Mouse (Mus musculus) gastrocnemius, adult 8-10 months (tissue): Measurements from ENCODE around the gene Rps6kb2. TPM values are rescaled to one million over a fixed set of nuclear protein-coding genes. Genes with fewer than 3 reads are reported as not detected.
"Not testable (repeated sequence)": the region's sequence is repeated elsewhere in the genome, so short reads cannot be mapped to it uniquely, and the experiment has no call there.

ENCODE experiments used
- DNase-seq, 2 experiments: peaks; one replicate each; pipeline ENCODE4 v3.0.0; 2022; ENCODE audit warnings: low spot score in 2 of 2
- total RNA-seq, 4 experiments: library from RNA; stranded (reverse); gene quantifications; 2 replicates each; pipeline ENCODE4 v1.2.4; 2022

Gene Rps6kb2
- total RNA-seq, 4 experiments from 2014 or later: 18.6 to 28.4 (median 25.7) TPM

DNA sequence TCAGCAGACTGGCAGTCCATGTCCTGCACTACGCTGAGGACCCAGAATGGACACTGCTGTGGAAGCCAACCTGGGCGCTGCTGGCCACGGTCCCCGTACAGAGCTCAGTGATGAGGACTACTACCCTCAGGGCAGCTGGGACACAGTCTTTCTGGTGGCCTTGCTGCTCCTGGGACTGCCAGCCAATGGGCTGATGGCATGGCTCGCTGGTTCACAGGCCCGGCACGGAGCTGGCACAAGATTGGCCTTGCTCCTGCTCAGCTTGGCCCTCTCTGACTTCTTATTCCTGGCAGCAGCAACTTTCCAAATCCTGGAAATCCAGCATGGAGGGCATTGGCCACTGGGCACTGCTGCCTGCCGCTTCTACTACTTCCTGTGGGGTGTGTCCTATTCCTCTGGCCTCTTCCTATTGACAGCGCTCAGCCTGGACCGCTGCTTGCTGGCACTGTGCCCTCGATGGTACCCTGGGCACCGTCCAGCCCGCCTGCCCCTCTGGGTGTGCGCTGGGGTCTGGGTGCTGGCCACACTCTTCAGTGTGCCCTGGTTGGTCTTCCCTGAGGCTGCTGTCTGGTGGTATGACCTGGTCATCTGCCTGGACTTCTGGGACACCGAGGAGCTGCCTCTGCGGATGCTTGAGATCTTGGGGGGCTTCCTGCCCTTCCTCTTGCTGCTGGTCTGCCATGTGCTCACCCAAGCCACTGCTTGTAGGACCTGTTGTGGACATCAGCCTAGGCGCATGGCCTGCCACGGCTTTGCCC is 20.6 kb downstream of the Rps6kb2 start:
- DNase-seq: no peak

DNA sequence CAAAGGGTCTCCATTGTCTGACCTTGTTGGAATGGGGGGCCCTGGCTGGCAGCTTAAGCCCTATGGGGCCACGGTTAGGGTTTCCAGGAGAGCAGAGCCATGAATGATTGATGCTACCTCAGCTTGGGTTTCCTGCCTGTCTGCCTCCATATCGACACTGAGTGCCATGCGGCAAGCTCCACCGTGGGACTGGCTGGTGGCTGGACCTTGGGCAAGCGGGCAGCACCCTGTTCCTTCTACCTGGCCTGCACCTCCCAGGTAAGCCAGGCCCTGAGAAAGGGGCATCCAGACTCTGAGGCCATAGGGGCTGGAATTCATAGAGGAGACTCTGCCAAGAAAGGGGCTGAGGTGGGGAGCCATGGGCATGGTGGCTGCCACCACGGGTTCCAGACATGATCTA is 23.0 kb downstream of the Rps6kb2 start:
- DNase-seq: no peak

DNA sequence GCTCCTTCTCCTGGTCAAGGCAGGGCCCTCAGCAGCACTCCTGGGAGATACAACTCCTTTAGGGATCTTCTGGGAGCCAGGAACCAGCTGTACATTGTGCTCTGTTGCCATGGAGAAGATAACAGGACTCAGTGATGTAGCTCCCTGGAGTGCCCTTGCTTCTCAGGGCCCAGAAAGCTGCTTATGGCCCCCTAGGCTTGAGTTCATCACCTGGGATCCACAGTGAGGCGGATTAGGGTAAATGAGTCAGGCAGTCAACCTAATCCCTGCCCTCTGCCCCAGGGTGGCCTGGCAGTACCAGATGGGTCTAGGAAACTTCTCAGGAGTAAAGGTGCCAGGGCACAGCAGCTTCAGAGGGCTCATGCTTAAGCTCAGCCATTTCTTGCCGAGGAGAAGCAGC is 23.7 kb downstream of the Rps6kb2 start, which contains the start of gene Gpr152:
Gene Gpr152 (plus strand): TSS at position 342 of the 400 bp plus-strand sequence.
- DNase-seq: no peak

- no peak for DNase-seq
These were observed 25.2 kb downstream of the Rps6kb2 start for GRCm38 (mm10) chr19:4137913-4138312.

DNA sequence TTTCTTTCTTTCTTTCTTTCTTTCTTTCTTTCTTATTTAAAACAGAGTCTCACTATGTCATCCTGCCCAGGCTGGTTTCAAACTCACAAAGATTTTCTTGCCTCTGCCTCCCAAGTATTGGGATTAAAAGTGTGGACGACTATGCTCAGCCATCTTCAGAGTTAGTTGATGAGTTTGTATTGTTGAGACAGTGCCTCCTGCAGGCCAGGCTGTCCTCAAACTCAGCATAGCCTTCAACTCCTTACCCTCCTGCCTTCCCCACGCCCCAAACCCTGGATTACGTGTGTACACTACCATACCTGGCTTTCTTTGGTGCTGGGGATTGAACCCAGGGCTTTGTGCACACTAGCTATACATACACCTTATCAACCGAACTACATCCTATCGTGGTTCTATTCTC is 26.7 kb downstream of the Rps6kb2 start:
- no peak for DNase-seq

- not testable (repeated sequence) for DNase-seq
These were observed 27.2 kb downstream of the Rps6kb2 start for GRCm38 (mm10) chr19:4135963-4136345.

DNA sequence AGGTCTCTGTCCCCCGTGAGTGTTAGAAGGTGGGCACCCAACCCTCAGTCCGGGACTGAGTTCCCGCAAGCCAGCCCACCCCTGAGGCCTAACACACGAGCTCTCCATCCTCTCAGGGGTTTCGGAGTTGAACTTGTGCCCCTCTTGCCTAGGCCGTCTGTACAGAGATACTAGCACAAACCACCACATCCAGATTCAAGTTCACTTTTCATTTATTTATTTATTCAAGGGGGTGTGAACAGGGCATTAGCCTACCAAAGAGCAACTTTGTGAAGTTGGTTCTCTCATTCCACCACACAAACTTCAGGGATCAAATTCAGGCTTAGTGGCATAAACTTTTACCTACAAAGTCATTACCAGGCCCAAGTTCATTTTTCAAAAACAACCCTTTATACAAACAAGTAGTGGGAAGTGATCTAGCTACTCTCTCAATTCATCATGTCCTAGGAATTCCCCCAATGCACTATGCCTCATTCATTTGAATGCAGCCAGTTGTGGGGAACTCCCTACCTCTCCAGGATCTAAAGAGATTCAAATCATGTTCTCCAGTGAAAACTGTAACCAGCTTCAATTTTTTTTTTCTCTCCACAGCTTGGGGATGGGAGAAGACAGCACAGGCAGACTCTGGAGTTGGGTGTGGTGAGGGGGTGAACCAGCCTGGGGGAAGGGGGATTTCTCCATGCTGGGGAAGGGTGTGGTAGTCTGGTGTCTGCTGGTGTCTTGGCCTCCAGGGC is 27.8 kb downstream of the Rps6kb2 start:
- DNase-seq: not testable (repeated sequence)

- DNase-seq: no peak
These were observed 28.8 kb downstream of the Rps6kb2 start for GRCm38 (mm10) chr19:4134354-4134753.

- no peak for DNase-seq
These were observed 31.4 kb downstream of the Rps6kb2 start for GRCm38 (mm10) chr19:4131768-4132167.

- DNase-seq: no peak
These were observed 32.1 kb downstream of the Rps6kb2 start for GRCm38 (mm10) chr19:4131075-4131474.

DNA sequence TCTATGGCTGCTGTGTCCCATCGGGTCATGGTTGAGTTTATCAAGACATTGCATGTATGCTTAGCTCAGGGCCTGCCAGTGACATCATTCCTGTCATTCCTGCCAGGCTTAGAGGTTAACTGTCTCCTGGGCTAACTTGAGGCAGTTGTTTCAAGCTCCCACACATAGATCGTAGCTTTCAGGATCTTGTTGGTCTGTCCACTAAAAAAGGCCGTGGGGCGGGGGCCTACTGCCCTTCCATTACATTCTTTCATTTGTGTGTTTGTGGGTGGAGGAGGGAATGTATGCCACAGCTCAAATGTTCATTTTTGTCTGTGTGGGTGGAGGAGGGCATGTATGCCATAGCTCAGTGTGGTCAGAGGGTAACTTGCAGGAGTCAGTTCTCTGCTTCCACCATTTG is 33.0 kb downstream of the Rps6kb2 start:
- no peak for DNase-seq

DNA sequence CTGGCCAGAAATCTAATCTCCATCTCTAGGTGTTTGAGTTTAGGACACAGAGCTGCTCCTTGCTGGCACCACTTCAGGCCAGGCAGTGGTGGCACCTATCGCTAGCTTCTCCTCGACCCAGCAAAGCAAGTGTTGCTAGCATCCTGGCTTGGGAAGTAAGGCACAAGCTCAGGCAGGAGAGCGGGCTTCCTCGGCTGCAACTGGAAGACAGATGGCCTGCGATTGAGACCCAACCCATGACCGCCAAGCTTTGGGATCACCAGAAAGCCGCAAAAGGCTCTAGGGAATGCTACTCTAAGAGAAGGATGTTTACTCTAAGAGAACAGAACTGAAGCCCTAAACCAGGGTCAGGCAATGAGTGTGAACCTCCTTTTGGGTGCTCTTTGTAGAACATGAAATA is 33.7 kb downstream of the Rps6kb2 start:
- no peak for DNase-seq

DNA sequence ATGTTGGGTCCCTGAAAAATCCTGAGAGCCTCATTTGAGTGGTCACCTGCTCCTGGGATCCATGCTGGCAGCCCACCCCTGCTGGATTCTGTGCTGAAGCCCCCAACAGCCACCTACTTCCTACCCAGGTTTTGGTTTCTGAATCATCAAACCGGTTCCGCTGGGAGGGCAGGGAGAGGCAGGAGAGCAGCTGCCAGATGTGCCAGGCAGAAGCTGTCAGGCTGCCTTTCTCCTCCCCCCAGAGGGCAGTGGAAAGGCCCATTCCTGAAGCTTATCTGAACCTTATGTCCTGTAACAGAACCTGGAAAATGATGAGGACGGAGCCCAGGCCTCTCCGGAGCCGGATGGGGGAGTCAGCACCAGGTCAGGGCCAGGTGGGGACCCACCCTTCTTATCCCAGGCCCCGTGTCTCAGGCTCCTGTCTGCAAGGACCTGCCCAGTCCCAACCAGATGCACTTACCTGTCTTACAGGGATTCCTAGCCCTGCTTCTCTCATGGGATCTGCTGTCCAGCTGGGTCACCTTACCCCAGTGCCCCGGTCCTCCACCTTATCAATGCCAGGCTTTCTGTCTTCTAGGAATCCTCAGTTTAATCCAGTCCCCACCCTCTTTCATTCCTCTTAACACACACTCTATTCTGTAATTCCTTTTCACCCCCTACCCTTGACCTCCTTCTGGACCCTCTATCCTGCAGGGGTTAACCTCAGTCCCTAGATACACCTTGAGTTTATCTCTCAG is 36.2 kb downstream of the Rps6kb2 start:
- DNase-seq: no peak

GRCm38 (mm10) chr19:4125741-4126696 is 37.1 kb downstream of the Rps6kb2 start, which contains the start of gene Aip:
TSS of gene Aip (minus strand) at chr19:4125858.
- DNase-seq: peak; percentile 96 to 98

DNA sequence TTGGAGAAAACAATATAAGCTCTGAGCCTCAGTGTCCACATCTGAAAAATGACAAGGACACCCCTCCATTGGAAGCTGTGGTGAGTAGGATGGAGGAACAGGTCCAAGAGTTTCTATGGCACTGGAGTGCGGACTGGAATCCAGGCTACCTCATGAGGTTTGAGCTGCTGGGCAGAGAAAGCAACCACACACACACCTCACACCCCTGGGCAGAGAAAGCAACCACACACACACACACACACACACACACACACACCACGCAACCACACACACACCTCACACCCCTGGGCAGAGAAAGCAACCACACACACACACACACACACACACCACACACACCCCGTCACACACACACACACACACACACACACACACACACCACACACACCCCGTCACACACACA is 37.9 kb downstream of the Rps6kb2 start:
- DNase-seq: not testable (repeated sequence)

DNA sequence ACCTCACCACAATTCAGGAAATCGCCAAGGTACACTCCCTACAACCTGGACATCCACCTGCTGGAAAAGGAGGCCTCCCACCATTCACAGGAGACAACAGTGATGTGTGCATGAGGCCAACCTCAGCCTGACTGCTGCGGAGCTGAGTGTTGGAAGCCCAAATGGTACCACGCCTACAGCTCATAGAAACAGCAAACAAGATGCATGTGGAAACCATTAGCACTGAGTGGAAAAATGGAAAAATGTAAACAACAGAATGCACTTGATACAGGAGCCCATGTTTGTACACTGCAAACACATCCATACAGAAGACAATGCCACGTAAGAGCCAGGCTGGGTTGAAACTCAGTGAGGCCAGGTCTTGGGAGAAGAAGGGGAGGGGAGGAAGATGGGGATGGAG is 38.7 kb downstream of the Rps6kb2 start:
- DNase-seq: no peak

- no peak for DNase-seq
These were observed 40.5 kb downstream of the Rps6kb2 start for GRCm38 (mm10) chr19:4122411-4123370.

DNA sequence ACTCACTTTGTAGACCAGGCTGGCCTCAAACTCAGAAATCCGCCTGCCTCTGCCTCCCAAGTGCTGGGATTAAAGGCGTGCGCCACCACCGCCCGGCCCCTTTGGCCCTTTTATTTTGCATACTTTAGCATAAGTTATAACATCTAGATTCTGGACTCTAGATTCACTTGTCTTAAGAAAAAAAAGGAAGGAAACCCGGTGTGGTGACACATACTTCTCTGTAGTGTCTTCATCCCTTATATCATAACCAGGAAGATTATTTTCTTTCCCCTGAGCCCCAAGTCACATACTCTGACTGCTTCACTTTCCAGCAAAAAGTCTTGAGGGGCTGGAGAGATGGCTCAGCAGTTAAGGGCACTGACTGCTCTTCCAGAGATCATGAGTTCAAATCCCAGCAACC is 41.3 kb downstream of the Rps6kb2 start:
- not testable (repeated sequence) for DNase-seq

- DNase-seq: peak; percentile 98
These were observed 41.9 kb downstream of the Rps6kb2 start for GRCm38 (mm10) chr19:4121097-4121805.
